Mouse (Mus musculus): ENCODE measurements around the gene Sp8. TPM values are rescaled to one million over a fixed set of nuclear protein-coding genes. Genes with fewer than 3 reads are reported as not detected.

Sp8 gene
- polyA plus RNA-seq, 1 experiment = not detected

DNA sequence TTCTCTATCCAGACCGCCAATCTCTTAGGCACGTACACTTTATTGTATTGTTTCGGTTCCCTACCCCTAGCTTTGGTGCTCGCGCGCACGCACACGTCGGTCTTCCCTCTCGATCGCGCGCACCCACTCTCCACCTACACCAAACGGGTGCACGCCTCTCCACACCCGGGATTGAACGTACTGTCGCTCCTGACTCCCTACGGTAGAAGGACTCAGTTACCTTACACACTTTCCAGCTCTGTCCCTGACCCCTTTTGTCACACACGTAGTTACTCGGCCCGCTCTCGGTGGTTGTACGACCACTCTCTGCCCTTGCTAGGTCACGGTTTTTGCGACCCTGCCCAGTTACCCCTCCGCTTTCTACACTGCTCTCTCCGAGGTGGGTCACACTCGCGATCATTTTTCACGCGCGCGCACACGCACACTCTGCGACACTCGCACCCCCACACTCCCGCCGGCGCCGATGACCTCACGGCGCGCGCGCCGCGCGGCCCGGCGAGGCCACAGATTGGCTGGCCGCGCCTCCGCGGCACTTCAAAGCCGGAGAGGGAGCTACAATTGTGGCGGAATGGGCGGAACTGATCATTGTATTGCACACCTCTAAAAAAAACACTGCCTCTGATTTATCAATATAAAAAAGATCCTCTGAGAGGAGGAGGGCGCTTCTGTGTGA, 656 bp downstream of the Sp8 start:
- H3K4me3 ChIP-seq (ENCODE audit: insufficient read depth, low read depth, low read length) = peak overlapping the region; percentile 65
- peak overlapping the region; percentile 100 for H3K27ac ChIP-seq (ENCODE audit: insufficient read depth, low read depth, low read length)
- H3K4me1 ChIP-seq (ENCODE audit: control insufficient read depth, insufficient read depth, low read length) = no peaks in the 10 kb centered on the region; the same call in 1 of the 2 replicates
- TF ChIP-seq CTCF (IDR thresholded peaks at IDR 0.05; ENCODE audit: insufficient read depth, low read depth, low read length) = no peak
- TF ChIP-seq POLR2A (IDR thresholded peaks at IDR 0.05; ENCODE audit: insufficient read depth, low read depth, low read length) = peak; percentile 57
- under 1% methylated on average over 59 of the region's 59 CpGs for WGBS

- no peak for TF ChIP-seq CTCF (IDR thresholded peaks at IDR 0.05; ENCODE audit: insufficient read depth, low read depth, low read length)
- TF ChIP-seq POLR2A (IDR thresholded peaks at IDR 0.05; ENCODE audit: insufficient read depth, low read depth, low read length) = no peak
- under 1% methylated on average over 17 of the region's 17 CpGs for WGBS
- peak overlapping the region; percentile 65 for H3K4me3 ChIP-seq (ENCODE audit: insufficient read depth, low read depth, low read length)
- H3K27ac ChIP-seq (ENCODE audit: insufficient read depth, low read depth, low read length) = peak overlapping the region; percentile 100
- no peaks in the 10 kb centered on the region; the same call in 1 of the 2 replicates for H3K4me1 ChIP-seq (ENCODE audit: control insufficient read depth, insufficient read depth, low read length)
These were observed 1.3 kb downstream of the Sp8 start for GRCm38 (mm10) chr12:118847381-118847780.

DNA sequence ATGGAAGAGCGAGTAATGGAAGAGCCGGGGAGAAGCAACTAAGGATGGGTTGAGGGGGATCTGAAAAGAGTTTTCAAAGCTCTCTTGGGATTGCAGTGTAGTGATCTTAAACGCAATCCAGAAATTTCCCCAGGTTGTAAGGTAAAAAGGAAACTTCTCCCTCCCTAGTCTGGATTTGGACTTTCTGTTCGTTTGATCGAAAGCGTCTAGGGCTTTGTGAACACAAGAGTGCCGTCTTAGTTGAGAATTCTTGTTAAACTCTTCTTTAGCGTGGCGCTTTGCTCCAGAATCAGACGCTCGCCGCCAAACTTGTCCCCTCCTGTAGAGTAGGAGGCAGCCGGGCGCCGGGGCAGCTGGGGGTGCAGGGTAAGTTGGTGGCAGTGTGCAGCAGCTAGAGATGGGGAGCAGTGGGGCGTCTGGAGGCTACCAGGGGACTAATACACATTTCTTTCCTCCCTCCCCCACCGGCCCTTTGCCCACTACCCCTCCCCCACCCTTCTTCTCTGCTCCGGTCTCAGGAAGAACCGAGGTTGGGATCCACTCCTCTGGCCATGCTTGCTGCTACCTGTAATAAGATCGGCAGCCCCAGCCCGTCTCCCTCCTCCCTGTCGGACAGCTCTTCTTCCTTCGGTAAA, 1.8 kb downstream of the Sp8 start:
- TF ChIP-seq CTCF (IDR thresholded peaks at IDR 0.05; ENCODE audit: insufficient read depth, low read depth, low read length) (no peak), POLR2A (IDR thresholded peaks at IDR 0.05; ENCODE audit: insufficient read depth, low read depth, low read length) (no peak)
- 2% methylated on average over 23 of the region's 23 CpGs for WGBS
- no peaks in the 10 kb centered on the region; the same call in 1 of the 2 replicates for H3K4me1 ChIP-seq (ENCODE audit: control insufficient read depth, insufficient read depth, low read length)
- H3K4me3 ChIP-seq (ENCODE audit: insufficient read depth, low read depth, low read length) = peak overlapping the region; percentile 65
- peak overlapping the region; percentile 100 for H3K27ac ChIP-seq (ENCODE audit: insufficient read depth, low read depth, low read length)

DNA sequence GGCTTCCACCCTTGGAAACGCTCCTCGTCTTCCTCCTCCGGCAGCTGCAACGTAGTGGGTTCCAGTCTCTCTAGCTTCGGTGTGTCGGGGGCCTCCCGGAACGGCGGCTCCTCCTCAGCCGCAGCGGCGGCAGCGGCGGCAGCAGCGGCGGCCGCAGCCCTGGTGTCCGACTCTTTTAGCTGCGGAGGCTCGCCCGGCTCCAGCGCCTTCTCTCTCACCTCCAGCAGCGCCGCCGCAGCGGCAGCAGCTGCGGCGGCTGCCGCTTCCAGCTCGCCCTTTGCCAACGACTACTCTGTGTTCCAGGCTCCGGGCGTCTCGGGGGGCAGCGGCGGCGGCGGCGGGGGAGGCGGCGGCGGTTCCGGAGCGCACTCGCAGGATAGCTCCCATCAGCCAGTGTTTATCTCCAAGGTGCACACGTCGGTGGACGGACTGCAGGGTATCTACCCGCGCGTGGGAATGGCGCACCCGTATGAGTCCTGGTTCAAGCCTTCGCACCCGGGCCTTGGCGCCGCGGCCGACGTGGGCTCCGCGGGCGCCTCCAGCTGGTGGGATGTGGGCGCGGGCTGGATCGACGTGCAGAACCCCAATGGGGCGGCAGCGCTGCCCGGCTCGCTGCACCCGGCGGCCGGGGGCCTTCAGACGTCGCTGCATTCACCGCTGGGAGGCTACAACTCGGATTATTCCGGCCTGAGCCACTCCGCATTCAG, 2.5 kb downstream of the Sp8 start:
- H3K27ac ChIP-seq (ENCODE audit: insufficient read depth, low read depth, low read length) = peak overlapping the region; percentile 100
- WGBS = under 1% methylated on average over 80 of the region's 80 CpGs
- TF ChIP-seq POLR2A (IDR thresholded peaks at IDR 0.05; ENCODE audit: insufficient read depth, low read depth, low read length) = no peak
- TF ChIP-seq CTCF (IDR thresholded peaks at IDR 0.05; ENCODE audit: insufficient read depth, low read depth, low read length) = no peak

GRCm38 (mm10) chr12:118849203-118849861, 3.2 kb downstream of the Sp8 start:
- no peaks in the 10 kb centered on the region; the same call in 1 of the 2 replicates for H3K4me1 ChIP-seq (ENCODE audit: control insufficient read depth, insufficient read depth, low read length)
- peak overlapping the region; percentile 65 for H3K4me3 ChIP-seq (ENCODE audit: insufficient read depth, low read depth, low read length)
- TF ChIP-seq POLR2A (IDR thresholded peaks at IDR 0.05; ENCODE audit: insufficient read depth, low read depth, low read length) = no peak
- no peak for TF ChIP-seq CTCF (IDR thresholded peaks at IDR 0.05; ENCODE audit: insufficient read depth, low read depth, low read length)
- under 1% methylated on average over 78 of the region's 78 CpGs for WGBS
- H3K27ac ChIP-seq (ENCODE audit: insufficient read depth, low read depth, low read length) = peak overlapping the region; percentile 100

More for the DNA sequence above, 2.5 kb downstream of the Sp8 start:
- no peaks in the 10 kb centered on the region; the same call in 1 of the 2 replicates for H3K4me1 ChIP-seq (ENCODE audit: control insufficient read depth, insufficient read depth, low read length)
- peak overlapping the region; percentile 65 for H3K4me3 ChIP-seq (ENCODE audit: insufficient read depth, low read depth, low read length)

- Histone ChIP-seq H3K4me3 (ENCODE audit: insufficient read depth, low read depth, low read length) (peak overlapping the region; percentile 65), H3K4me1 (ENCODE audit: control insufficient read depth, insufficient read depth, low read length) (no peaks in the 10 kb centered on the region; the same call in 1 of the 2 replicates), H3K27ac (ENCODE audit: insufficient read depth, low read depth, low read length) (peak overlapping the region; percentile 100)
- TF ChIP-seq POLR2A (IDR thresholded peaks at IDR 0.05; ENCODE audit: insufficient read depth, low read depth, low read length) (no peak), CTCF (IDR thresholded peaks at IDR 0.05; ENCODE audit: insufficient read depth, low read depth, low read length) (no peak)
- WGBS = 2% methylated on average over 11 of the region's 11 CpGs
These were observed 3.9 kb downstream of the Sp8 start for GRCm38 (mm10) chr12:118849996-118850395.

GRCm38 (mm10) chr12:118850851-118851410, 4.8 kb downstream of the Sp8 start:
- H3K27ac ChIP-seq (ENCODE audit: insufficient read depth, low read depth, low read length) = no peak overlapping the region; the same call in 1 of the 2 replicates
- no peaks in the 10 kb centered on the region; the same call in 1 of the 2 replicates for H3K4me1 ChIP-seq (ENCODE audit: control insufficient read depth, insufficient read depth, low read length)
- TF ChIP-seq POLR2A (IDR thresholded peaks at IDR 0.05; ENCODE audit: insufficient read depth, low read depth, low read length) = no peak
- TF ChIP-seq CTCF (IDR thresholded peaks at IDR 0.05; ENCODE audit: insufficient read depth, low read depth, low read length) = no peak
- WGBS = 14% methylated on average over 12 of the region's 12 CpGs
- H3K4me3 ChIP-seq (ENCODE audit: insufficient read depth, low read depth, low read length) = no peak overlapping the region

DNA sequence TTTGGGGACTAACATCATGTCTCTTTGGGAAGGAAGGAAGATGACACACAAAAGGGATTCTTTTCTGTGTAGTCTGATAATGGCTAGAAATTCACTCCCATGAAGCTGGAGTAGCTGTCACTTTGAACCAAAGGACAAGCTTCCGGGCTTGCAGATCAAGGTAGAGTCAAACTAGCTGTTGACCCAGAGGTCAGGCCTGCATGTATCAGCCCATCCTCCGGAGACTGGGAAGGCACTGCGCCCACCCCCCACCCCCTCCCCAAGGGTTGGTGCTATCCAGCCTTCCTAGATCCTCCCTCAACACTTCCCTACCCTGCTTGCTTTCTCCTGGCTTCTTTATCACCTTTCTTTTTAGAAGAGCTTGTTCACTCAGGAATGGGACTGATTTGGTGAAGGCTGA, 7.2 kb downstream of the Sp8 start:
- WGBS = 10% methylated on average over 3 of the region's 3 CpGs
- no peaks in the 10 kb centered on the region; the same call in none of the 2 replicates for H3K4me1 ChIP-seq (ENCODE audit: control insufficient read depth, insufficient read depth, low read length)
- TF ChIP-seq CTCF (IDR thresholded peaks at IDR 0.05; ENCODE audit: insufficient read depth, low read depth, low read length) (no peak), POLR2A (IDR thresholded peaks at IDR 0.05; ENCODE audit: insufficient read depth, low read depth, low read length) (no peak)
- peak overlapping the region; percentile 43 for H3K4me3 ChIP-seq (ENCODE audit: insufficient read depth, low read depth, low read length)
- H3K27ac ChIP-seq (ENCODE audit: insufficient read depth, low read depth, low read length) = peak overlapping the region; percentile 100
